Mouse (Mus musculus) forebrain, embryonic 14.5 days (tissue): ENCODE results near the gene Mindy4b-ps. TPM values are rescaled to one million over a fixed set of nuclear protein-coding genes. Genes with fewer than 3 reads are reported as not detected.
"Not testable (repeated sequence)": the region's sequence is repeated elsewhere in the genome, so short reads cannot be mapped to it uniquely, and the experiment has no call there.

Experiments
- ATAC-seq: fragments of 200-750 bp; cut with Nextera tagmentation; 2 replicates; pipeline ENCODE4 v1.8.0; 2017; ENCODE audit warnings: mild to moderate bottlenecking, moderate library complexity
- DNase-seq: peaks from one replicate; pipeline ENCODE4 v3.0.0-alpha.2; 2015; ENCODE audit warnings: low spot score
- H3K27ac ChIP-seq: fragments of 300-500 bp; sonication (generic); 2 replicates; pipeline ENCODE4 v1.5.1; 2014; ENCODE audit warnings: low read depth, mild to moderate bottlenecking, control low read depth, low read length, moderate library complexity
- H3K27me3 ChIP-seq: fragments of 300-500 bp; sonication (generic); replicated peaks from 2 replicates; pipeline ENCODE4 v1.6.1; 2014; ENCODE audit warnings: low read length, control low read depth, mixed read lengths; ENCODE audit not compliant: control insufficient read depth, insufficient read depth
- H3K36me3 ChIP-seq: fragments of 300-500 bp; sonication (generic); 2 replicates; pipeline ENCODE4 v1.6.1; 2014; ENCODE audit warnings: low read length, control low read depth; ENCODE audit not compliant: control insufficient read depth, insufficient read depth
- H3K4me1 ChIP-seq: fragments of 300-500 bp; sonication (generic); 2 replicates; pipeline ENCODE4 v1.6.1; 2014; ENCODE audit warnings: antibody characterized with exemption, low read length, control low read depth; ENCODE audit not compliant: control insufficient read depth, insufficient read depth
- H3K4me2 ChIP-seq: fragments of 300-500 bp; sonication (generic); 2 replicates; pipeline ENCODE4 v1.6.1; 2014; ENCODE audit warnings: mild to moderate bottlenecking, control low read depth, low read length
- H3K4me3 ChIP-seq: fragments of 300-500 bp; sonication (generic); 2 replicates; pipeline ENCODE4 v1.5.1; 2014; ENCODE audit warnings: low read depth, low read length, control low read depth
- H3K9ac ChIP-seq: fragments of 300-500 bp; sonication (generic); 2 replicates; pipeline ENCODE4 v1.6.1; 2014; ENCODE audit warnings: mild to moderate bottlenecking, low read length, control low read depth, moderate library complexity
- H3K9me3 ChIP-seq: fragments of 300-500 bp; sonication (generic); replicated peaks from 2 replicates; pipeline ENCODE4 v1.6.1; 2016; ENCODE audit warnings: low read length, control low read depth, mixed read lengths; ENCODE audit not compliant: control insufficient read depth
- WGBS: fragments of 180-500 bp; shearing (Covaris S2); extraction: QIAGEN DNeasy Blood & Tissue Kit; methylation state at CpG from one replicate; pipeline ENCODE4 v1.1.7; 2014; 5-methylcytosine and 5-hydroxymethylcytosine counted together
- polyA plus RNA-seq: library from polyadenylated mRNA; unstranded; fragments of >200 nt; fragmentation: Nextera tagmentation; extraction: Ambion mirVana; gene quantifications from 2 replicates; pipeline ENCODE4 v1.2.1, GENCODE M21; 2014

Gene Mindy4b-ps
- 0.13 TPM in 1 of 2 replicates, not detected in the other for polyA plus RNA-seq

DNA sequence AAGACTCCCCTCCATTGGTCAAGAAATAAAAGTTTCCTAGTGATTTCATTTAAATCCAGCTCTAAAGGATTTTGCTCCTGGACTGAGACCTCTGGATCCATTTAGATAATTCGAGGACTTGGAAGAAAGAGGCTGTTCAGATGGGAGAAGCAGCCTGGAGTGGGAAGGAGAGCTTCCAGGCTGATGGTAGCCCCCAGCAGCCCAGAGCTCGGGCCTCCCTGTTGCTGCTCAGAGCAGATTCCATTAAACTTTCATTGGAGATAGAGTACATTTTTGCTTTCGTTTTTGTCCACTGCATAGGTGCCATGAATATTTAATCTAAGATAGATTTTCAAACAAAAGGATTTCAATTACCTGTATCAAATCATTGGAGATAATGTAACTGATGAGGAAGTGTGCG is at the start of gene Mindy4b-ps:
Gene Mindy4b-ps, minus strand, starts transcription at position 101 of the 400 bp plus-strand sequence.
- no peak within 1 kb of the TSS for H3K4me2 ChIP-seq
- ATAC-seq (no peak), DNase-seq (no peak)
- H3K27me3 ChIP-seq, result no peaks in the 10 kb centered on the region
- 76% methylated on average over 4 of the region's 4 CpGs for WGBS
- H3K4me1 ChIP-seq, result no peaks in the 10 kb centered on the region
- H3K9me3 ChIP-seq, result no peaks in the 10 kb centered on the region
- H3K27ac ChIP-seq, result no peak within 1 kb of the TSS
- no peak within 1 kb of the TSS for H3K9ac ChIP-seq
- H3K36me3 ChIP-seq, result no peaks in the 10 kb centered on the region
- no peak within 1 kb of the TSS for H3K4me3 ChIP-seq

DNA sequence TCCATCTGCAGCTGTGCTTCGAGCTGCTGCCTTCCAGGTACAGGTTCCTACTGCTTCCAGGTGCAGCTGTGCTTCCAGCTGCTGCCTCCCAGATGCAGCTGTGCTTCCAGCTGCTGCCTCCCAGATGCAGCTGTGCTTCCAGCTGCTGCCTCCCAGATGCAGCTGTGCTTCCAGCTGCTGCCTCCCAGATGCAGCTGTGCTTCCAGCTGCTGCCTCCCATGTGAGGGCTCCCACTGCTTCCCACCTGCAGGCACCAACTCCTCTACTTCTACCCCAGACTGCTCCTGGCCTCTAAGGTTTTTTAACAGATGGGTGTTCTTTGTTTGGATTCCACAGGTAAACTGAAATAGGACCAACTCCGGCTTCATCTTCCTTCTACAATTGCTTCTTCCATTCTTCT is 49.8 kb upstream of the Mindy4b-ps start:
- not testable (repeated sequence) for H3K4me2 ChIP-seq, H3K27ac ChIP-seq, H3K27me3 ChIP-seq, H3K36me3 ChIP-seq, H3K9ac ChIP-seq, DNase-seq, H3K4me3 ChIP-seq, H3K9me3 ChIP-seq, ATAC-seq, H3K4me1 ChIP-seq
- WGBS, result 79% methylated on average over 2 of the region's 2 CpGs

DNA sequence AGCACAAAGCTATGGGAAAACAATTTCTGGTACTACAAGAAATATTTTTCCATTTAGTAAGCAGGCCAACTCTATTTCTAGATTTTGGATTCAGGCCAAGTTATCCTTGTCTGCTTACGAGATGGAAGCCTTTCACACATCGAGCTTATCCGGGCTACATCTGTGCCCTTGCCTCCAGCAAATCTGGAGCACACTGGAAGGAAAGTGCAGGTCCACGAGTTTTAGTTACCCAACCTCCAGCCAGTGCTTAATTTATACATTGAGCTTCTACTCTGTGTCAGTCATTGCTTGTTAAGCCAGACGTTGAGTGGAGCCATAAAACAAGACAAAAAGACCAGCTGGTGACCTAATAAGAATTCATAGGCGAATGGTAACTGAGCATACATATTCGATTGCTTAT is 43.6 kb upstream of the Mindy4b-ps start:
- H3K9me3 ChIP-seq, result no peaks in the 10 kb centered on the region
- H3K4me2 ChIP-seq, result no peak overlapping the region
- peak; percentile 64 for DNase-seq
- 38% methylated on average over 7 of the region's 7 CpGs for WGBS
- no peaks in the 10 kb centered on the region for H3K4me1 ChIP-seq
- no peak overlapping the region for H3K4me3 ChIP-seq
- peak; percentile 83 for ATAC-seq
- H3K9ac ChIP-seq, result no peak overlapping the region
- no peak overlapping the region for H3K27ac ChIP-seq
- no peaks in the 10 kb centered on the region for H3K36me3 ChIP-seq
- H3K27me3 ChIP-seq, result no peaks in the 10 kb centered on the region

DNA sequence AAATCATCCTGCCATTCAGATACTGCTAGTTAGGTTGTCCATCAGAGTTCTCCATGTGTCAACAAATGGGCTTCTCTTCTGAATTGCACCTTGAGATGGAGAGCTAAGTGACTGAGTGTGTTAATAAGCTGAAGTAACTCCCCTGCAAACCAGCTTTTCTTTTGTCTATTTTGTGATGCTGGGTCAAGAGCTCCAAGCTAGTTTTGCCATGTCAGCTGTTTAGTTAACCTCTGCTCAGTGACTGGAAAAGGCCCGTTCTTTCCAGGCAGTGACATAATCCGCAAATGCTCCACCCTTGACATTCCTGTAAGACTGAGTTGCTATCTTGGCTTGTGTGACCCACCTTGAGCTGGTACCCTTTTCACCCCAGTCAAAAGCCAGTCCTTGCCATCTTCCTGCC is 40.9 kb upstream of the Mindy4b-ps start:
- ATAC-seq, result no peak
- 77% methylated on average over 2 of the region's 2 CpGs for WGBS
- no peaks in the 10 kb centered on the region for H3K4me1 ChIP-seq
- no peak overlapping the region for H3K4me3 ChIP-seq
- no peaks in the 10 kb centered on the region for H3K36me3 ChIP-seq
- no peak for DNase-seq
- H3K27me3 ChIP-seq, result no peaks in the 10 kb centered on the region
- H3K9ac ChIP-seq, result no peak overlapping the region
- no peaks in the 10 kb centered on the region for H3K9me3 ChIP-seq
- no peak overlapping the region for H3K27ac ChIP-seq
- H3K4me2 ChIP-seq, result no peak overlapping the region

DNA sequence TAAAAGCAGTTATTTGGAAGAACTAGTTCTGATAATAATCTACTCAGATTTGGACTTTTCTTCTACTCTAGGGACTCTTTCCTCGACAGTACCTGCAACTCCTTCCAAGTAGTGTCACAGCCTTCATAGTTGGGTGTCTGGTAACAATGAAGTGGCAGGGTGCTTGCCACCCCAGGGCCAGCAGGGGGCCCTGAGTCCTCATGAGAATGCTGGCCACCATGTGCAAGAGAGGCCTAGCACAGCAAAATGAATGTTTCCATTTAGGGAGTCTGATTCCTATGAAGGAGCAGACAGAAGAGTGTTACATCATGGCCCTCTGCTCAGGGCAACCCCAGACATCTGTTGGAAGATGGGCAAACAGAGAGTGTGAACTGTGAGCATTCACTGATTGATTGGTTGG is 21.3 kb upstream of the Mindy4b-ps start:
- no peaks in the 10 kb centered on the region for H3K27me3 ChIP-seq
- no peak overlapping the region for H3K4me3 ChIP-seq
- H3K9ac ChIP-seq, result no peak overlapping the region
- no peaks in the 10 kb centered on the region for H3K9me3 ChIP-seq
- H3K4me1 ChIP-seq, result no peaks in the 10 kb centered on the region
- no peak overlapping the region for H3K4me2 ChIP-seq
- H3K36me3 ChIP-seq, result no peaks in the 10 kb centered on the region
- 0 out of 2 replicates have a peak, but pooled peaks have one; percentile 34 for ATAC-seq
- no peak overlapping the region for H3K27ac ChIP-seq
- DNase-seq, result peak; percentile 42
- WGBS, result 79% methylated on average over 1 of the region's 1 CpGs

DNA sequence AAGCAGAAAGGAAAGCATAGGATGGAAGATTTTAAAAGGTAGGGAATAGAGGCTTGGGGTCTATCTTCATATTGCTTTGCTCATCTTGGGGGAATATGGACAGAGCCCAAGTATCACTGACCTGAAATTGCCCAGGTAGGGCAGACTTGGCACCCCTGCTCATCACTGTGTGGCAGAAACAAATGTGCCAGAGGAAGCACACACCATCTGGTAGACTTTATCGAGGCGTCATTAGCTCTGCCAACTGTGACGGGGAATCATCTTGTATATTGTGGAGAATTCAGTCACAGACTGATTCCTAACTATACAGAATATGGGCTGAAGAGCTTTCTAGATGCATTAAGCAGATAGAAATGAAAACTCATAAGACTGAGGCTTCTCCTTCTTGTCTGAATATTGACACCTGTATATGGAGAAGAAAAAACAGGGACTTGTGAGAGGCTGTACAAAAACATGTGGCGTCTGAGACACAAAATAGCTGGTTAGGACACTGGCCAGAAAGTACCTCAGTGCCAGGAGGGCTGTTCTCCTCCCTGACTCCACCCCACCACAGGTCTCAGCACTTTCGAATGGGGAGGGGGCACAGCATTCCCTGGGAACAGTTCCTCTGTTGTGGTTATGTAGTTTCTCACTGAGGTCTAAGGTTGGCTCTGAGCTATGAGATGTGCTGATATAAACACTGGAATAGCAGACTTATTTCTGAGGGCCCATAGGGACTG is 11.5 kb upstream of the Mindy4b-ps start:
- no peaks in the 10 kb centered on the region for H3K4me1 ChIP-seq
- H3K9ac ChIP-seq, result no peak overlapping the region
- no peak overlapping the region for H3K4me3 ChIP-seq
- no peaks in the 10 kb centered on the region for H3K36me3 ChIP-seq
- H3K27ac ChIP-seq, result no peak overlapping the region
- ATAC-seq (0 out of 2 replicates have a peak, but pooled peaks have one; percentile 66), DNase-seq (peak; percentile 61)
- no peaks in the 10 kb centered on the region for H3K9me3 ChIP-seq
- no peak overlapping the region for H3K4me2 ChIP-seq
- no peaks in the 10 kb centered on the region for H3K27me3 ChIP-seq
- 86% methylated on average over 5 of the region's 5 CpGs for WGBS

DNA sequence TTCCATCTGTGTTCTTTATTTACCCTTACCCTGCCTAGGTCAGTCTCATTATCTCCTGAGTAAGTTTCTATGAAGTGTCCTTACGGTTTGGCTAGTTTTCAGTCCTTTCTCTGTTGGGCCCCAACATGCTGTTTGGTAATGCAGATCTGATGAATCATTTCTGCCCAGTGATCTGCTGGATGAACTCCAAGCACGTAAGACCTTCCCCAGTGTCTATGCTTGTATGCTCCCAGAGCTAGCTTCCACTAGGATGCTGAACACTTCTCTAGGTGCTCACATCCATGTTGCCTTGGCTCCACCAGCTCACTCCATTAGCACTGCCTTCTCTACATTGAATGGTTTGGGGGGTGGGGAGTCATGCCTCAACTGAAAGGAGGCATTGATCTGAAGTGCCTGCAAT is 10.8 kb upstream of the Mindy4b-ps start:
- Histone ChIP-seq H3K4me3 (no peak overlapping the region), H3K4me1 (no peaks in the 10 kb centered on the region), H3K36me3 (no peaks in the 10 kb centered on the region), H3K4me2 (no peak overlapping the region), H3K27me3 (no peaks in the 10 kb centered on the region), H3K27ac (no peak overlapping the region), H3K9ac (no peak overlapping the region), H3K9me3 (no peaks in the 10 kb centered on the region)
- 76% methylated on average over 2 of the region's 2 CpGs for WGBS
- DNase-seq (no peak), ATAC-seq (no peak)

DNA sequence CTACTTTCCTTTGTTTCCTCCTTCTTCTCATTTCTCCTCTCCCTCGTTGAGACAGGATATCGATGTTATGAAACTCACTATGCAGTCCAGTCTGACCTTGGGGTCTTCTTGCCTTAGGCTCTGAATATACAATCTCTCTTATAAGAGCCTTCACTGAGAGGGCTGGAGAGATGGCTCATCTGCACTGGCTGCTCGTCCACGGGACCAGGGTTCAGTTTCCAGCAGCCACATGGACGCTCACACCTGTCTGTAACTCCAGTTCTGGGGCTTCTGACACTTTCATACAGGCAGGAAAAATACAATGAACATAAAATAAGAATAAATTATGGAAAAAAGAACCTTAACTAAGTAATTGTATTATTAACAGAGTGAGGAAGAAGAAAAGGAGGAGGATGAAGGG is 9.5 kb upstream of the Mindy4b-ps start:
- H3K27ac ChIP-seq, result no peak overlapping the region
- ATAC-seq (no peak), DNase-seq (no peak)
- no peaks in the 10 kb centered on the region for H3K4me1 ChIP-seq
- no peak overlapping the region for H3K9ac ChIP-seq
- H3K36me3 ChIP-seq, result no peaks in the 10 kb centered on the region
- no peaks in the 10 kb centered on the region for H3K27me3 ChIP-seq
- WGBS, result 87% methylated on average over 5 of the region's 5 CpGs
- no peak overlapping the region for H3K4me2 ChIP-seq
- no peaks in the 10 kb centered on the region for H3K9me3 ChIP-seq
- H3K4me3 ChIP-seq, result no peak overlapping the region

DNA sequence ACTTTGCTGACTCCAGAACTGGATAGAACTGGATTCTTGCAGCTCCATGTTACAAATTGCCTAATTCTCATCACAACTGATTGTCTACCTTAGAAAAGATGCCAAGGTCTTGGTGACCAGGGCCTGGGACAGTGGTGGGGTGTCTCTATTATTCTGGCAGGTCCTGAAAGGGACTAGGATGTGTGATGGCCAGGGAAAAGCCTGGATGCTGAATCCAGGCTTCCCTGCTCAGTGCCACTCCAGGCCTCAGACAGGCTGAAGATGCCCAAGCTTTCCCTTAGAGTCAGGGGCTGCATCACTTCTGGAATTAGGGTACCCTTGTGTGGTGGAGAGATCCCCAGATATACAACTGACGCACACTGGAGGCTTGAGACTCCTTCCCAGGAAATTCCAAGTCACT is 7.8 kb upstream of the Mindy4b-ps start:
- H3K36me3 ChIP-seq, result no peaks in the 10 kb centered on the region
- H3K9me3 ChIP-seq, result no peaks in the 10 kb centered on the region
- no peak overlapping the region for H3K27ac ChIP-seq
- no peaks in the 10 kb centered on the region for H3K27me3 ChIP-seq
- no peak overlapping the region for H3K4me2 ChIP-seq
- WGBS, result 92% methylated on average over 1 of the region's 1 CpGs
- DNase-seq (no peak), ATAC-seq (no peak)
- no peaks in the 10 kb centered on the region for H3K4me1 ChIP-seq
- H3K9ac ChIP-seq, result no peak overlapping the region
- no peak overlapping the region for H3K4me3 ChIP-seq
